Mouse (Mus musculus) cortical plate, adult 2 months (tissue): ENCODE data around the gene Col9a2.

ENCODE experiments used
- CTCF ChIP-seq: fragments of 200-500 bp; IDR thresholded peaks from 2 replicates; pipeline ENCODE4 v1.5.1; 2011; ENCODE audit warnings: mild to moderate bottlenecking, control low read depth, low read length; ENCODE audit not compliant: insufficient read depth; ENCODE audit errors: extremely low read depth
- POLR2A ChIP-seq: fragments of 200-500 bp; IDR thresholded peaks from 2 replicates; pipeline ENCODE4 v1.6.1; 2011; ENCODE audit warnings: mild to moderate bottlenecking, low read length, control low read depth; ENCODE audit not compliant: insufficient read depth; ENCODE audit errors: extremely low read depth

DNA sequence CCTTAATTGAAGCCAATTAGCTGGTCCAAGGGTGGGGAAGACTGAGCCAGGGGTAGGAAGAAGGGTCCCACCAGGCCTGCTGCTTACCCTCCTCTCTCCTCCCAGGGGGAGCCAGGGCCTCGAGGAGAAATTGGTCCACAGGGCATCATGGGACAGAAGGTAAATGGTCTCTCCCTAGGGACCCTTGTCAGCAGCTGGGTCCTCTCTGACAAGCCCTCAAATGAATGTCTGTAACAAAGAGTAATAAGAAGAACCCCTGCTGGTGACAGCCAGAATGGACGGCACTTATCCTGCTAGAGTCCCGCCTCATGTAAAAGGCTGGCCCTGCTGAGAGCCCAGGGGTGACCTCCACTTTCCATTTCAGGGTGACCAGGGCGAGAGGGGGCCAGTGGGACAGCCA is 12.7 kb downstream of the Col9a2 start:
- TF ChIP-seq CTCF (no peak), POLR2A (no peak)
